Mouse (Mus musculus) kidney, postnatal 4 days (tissue): ENCODE data around the gene Cnga3.

ENCODE experiments used
- DNase-seq, 2 experiments: peaks; one replicate each; pipeline ENCODE4 v3.0.0; 2021; ENCODE audit warnings: mixed read lengths in 2 of 2

The Cnga3 gene

GRCm38 (mm10) chr1:37287748-37288147, 73.5 kb downstream of the Cnga3 start:
- no peak for DNase-seq

- peak in 1 of 2 experiments; percentile 36 for DNase-seq
Measured at GRCm38 (mm10) chr1:37288181-37288935, 74.1 kb downstream of the Cnga3 start.

DNA sequence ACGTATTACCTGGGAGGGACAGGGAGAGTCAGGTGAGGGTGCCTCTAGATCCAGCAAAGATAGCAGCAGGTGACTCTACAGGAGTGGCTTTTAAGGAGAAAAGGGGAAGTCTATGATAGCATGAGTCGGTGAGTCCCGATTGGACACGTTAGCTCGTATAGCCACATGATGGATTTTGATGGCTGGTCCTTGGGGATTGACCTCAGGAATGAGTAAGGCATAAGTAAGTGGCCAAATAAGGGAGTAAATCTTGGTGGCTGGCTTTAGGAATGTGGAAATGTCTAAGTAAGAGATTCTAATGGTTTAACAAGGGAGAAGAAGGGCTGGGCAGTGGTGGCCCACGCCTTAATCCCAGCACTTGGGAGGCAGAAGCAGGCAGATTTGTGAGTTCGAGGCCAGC, 74.7 kb downstream of the Cnga3 start:
- DNase-seq = no peak

GRCm38 (mm10) chr1:37296414-37296813, 82.2 kb downstream of the Cnga3 start:
- DNase-seq = no peak

- no peak for DNase-seq
Measured at GRCm38 (mm10) chr1:37298904-37299303, 84.7 kb downstream of the Cnga3 start.

DNA sequence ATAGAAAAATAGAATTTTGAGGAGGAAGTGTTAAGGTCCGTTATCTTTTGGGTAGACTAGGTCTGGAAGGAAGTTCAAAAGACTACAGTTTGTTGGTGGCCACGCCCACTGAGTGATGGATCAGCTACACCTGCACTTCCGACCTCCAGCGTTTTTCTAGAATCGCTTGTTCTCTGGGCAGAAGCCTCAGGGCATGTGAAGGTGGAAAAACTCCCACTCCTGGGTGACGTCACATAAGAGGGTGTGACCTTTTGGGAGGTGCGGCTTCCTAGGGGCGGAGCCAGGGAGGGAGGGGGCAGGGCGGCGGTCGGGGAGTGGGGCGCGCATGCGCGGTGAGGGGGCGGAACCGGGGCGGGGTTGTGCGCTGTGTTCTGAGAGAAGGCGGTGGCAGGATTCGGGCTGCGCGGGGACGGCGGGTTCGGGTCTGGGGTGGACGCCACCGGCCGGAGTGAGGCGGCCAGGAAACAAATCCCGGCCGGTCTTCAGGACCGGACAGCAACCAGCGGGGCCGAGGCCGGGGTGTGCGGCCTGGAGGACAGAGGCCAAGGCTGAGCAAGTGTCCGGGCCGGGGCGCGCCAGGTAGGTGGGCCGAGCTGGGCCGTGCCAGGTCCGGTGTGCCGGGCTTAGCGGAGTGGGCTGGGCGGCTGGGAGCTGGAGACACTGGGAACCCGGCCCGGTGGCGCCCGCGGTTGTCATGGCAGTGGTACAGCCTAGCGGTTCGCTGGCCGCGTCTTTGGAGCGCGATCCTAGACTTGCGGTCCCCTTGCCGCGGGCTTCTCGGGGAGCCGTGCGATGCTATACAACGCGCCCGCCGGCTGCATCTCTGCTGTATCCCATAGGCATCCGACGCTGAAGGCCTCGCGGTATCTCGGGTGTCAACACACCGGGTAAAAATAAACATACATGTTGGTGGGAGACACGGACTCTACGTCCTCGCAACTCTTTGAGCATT, 85.6 kb downstream of the Cnga3 start, which contains the start of gene Inpp4a:
TSS of gene Inpp4a (plus strand) at position 326 of the 952 bp plus-strand sequence.
- DNase-seq = peak; percentile 98

- DNase-seq = no peak
Measured at GRCm38 (mm10) chr1:37300650-37301049, 86.4 kb downstream of the Cnga3 start.

DNA sequence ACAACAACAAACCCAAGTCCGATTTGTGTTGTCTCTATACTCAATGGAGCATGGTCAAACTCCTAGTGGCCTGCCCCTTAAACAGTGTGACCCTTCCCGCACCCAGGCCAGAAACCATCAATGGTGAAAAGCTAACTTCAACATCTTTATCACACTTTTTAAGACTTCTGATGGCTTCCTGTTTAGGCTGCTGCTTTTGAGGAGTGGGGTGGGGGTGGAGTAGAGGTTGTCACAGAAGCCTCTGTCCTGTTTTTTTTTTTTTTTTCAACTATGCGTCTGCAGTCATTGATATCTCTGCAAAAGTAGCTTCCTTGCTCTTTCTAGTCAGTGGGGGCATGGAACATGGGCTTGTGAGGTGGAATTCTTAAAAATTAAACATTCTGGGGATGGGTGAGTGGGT, 88.6 kb downstream of the Cnga3 start:
- no peak for DNase-seq

DNA sequence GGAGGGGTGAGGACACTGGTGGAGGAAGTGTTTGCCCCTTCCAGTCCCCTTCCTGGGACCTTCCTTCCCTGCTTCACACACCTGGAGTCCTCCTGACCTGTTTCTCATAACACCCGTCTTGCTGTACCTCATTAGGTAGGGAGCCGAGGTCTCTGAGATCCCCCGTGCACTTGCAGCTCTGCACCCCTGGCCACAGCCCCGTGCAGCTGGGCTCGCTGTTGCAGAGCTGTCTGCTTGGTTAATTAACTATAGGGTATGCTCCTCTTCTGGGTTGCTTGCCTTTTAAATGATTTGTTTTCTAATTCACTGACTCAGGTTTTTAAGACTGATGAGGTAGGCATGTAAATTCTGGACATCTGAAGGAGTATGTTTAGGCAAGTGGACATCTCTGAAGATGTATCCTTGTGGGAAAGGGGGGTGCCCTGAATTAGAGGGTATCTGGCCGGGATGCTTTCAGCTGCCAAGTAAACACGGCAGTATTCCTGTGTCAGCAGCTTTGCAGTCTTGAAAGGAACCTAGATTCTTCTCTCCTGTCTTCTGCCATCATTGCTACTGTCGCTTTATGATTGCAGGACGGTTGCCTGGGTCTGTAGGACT, 91.6 kb downstream of the Cnga3 start:
- peak; percentile 31 to 47 for DNase-seq

- DNase-seq = no peak
Measured at GRCm38 (mm10) chr1:37307586-37307985, 93.4 kb downstream of the Cnga3 start.

DNA sequence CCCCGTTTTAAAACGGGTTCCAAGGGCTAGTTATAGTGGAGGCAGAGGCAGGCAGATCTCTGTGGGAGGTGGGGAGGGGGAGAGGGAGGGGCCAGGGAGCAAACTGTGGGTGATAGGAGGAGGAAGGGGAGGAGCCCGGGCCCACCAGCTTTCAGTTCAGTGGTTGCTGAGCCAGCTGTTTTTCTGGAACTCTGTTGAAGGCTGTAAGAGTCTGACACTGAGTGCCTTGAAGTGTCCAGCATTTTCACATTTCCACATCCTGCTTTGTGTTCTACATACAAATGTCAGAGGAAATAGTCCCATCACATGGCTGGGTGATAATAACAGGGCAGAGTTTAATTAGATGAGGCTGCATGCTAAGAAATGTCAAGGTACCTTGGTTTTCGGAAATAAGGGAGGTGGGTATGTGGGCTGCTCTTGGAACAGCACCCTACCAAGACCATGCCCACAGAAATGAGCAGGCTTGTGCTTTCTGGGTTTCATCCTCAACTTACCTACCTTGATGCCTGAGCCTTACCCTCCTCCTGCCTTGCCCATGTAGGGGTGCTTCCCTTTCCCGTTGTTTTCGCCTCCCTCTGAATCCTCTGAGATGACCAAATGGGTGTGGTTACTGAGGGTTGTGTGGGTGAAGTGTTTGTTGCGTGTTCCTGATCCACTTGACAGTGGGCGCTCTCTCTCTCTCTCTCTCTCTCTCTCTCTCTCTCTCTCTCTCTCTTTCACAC, 93.9 kb downstream of the Cnga3 start:
- DNase-seq = no peak

- no peak for DNase-seq
Measured at GRCm38 (mm10) chr1:37308743-37309100, 94.5 kb downstream of the Cnga3 start.

DNA sequence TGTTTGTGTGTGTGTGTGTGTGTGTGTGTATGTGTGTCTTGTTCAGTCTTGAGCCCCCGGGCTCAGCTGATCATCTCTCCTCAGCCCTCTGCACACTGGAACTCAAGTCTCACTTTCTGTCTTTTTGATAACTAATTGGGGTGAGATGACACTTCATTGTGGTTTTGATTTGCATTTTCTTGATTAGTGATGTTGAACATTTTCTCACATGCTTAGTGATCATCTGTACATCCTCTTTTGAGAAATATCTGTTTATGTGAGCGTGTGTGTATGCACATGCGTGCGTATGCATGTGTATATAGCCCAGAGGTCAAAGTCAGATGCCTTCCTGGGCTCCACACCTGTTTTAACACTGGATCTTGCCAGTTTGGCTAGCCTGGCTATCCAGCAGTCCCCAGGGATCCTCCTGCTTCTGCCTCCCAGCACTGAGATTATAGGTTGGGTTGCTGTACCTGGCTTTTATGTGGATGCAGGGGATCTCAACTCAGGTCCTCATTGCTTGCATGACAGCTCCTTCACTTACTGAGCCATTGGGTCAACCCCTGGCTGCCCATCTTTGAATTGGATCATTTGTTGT, 95.8 kb downstream of the Cnga3 start:
- no peak for DNase-seq
